Mouse (Mus musculus) MEL (cell line): ENCODE measurements around the gene Fkbp4. TPM values are rescaled to one million over a fixed set of nuclear protein-coding genes. Genes with fewer than 3 reads are reported as not detected.

ENCODE experiments used
- DNase-seq: peaks from one replicate; pipeline ENCODE4 v3.0.0; 2011; ENCODE audit warnings: low read depth, low spot score
- H3K27ac ChIP-seq: 2 replicates; pipeline ENCODE4 v1.5.1; 2012; ENCODE audit warnings: low read depth, mild to moderate bottlenecking, control low read depth, low read length, moderate library complexity; ENCODE audit not compliant: control insufficient read depth
- H3K27me3 ChIP-seq, 2 experiments: fragments of 150-350 bp in 1 of 2; sonication (generic) in 1 of 2; 2 replicates each; pipeline ENCODE4 v1.6.1; 2012; ENCODE audit warnings: low read length in 2 of 2, mild to moderate bottlenecking in 2 of 2, improper control_type of control experiment in 1 of 2, moderate library complexity in 1 of 2; ENCODE audit not compliant: insufficient read depth in 2 of 2, control insufficient read depth in 1 of 2
- H3K36me3 ChIP-seq, 2 experiments: 2 replicates each; pipeline ENCODE4 v1.6.1; 2012 to 2014; ENCODE audit warnings: low read length in 2 of 2, improper control_type of control experiment in 1 of 2, inconsistent platforms in 1 of 2, mild to moderate bottlenecking in 1 of 2; ENCODE audit not compliant: insufficient read depth in 2 of 2, control insufficient read depth in 1 of 2
- H3K4me1 ChIP-seq, 2 experiments: fragments of 150-350 bp in 1 of 2; sonication (generic) in 1 of 2; 2 replicates each; pipeline ENCODE4 v1.6.1; 2012; ENCODE audit warnings: low read length in 2 of 2, improper control_type of control experiment in 1 of 2, mild to moderate bottlenecking in 1 of 2; ENCODE audit not compliant: insufficient read depth in 2 of 2, control insufficient read depth in 1 of 2
- H3K4me3 ChIP-seq, 2 experiments: fragments of 150-350 bp in 1 of 2; sonication (generic) in 1 of 2; 2 replicates each; pipeline ENCODE4 v1.5.1; 2012; ENCODE audit warnings: low read depth in 2 of 2, low read length in 2 of 2, mild to moderate bottlenecking in 2 of 2, moderate library complexity in 2 of 2, control low read depth in 1 of 2, improper control_type of control experiment in 1 of 2; ENCODE audit not compliant: control insufficient read depth in 1 of 2, insufficient read depth in 1 of 2
- H3K79me2 ChIP-seq: 2 replicates; pipeline ENCODE4 v1.6.1; 2012; ENCODE audit warnings: mild to moderate bottlenecking, low read length, moderate library complexity; ENCODE audit not compliant: control insufficient read depth, poor library complexity, insufficient read depth
- H3K9ac ChIP-seq: 2 replicates; pipeline ENCODE4 v1.6.1; 2012; ENCODE audit warnings: low read depth, mild to moderate bottlenecking, control low read depth, low read length, moderate library complexity; ENCODE audit not compliant: control insufficient read depth, poor library complexity, severe bottlenecking
- H3K9me3 ChIP-seq: fragments of 150-350 bp; sonication (generic); replicated peaks from 2 replicates; pipeline ENCODE4 v1.6.1; 2012; ENCODE audit warnings: mild to moderate bottlenecking, low read length, improper control_type of control experiment, moderate library complexity; ENCODE audit not compliant: insufficient read depth
- BHLHE40 ChIP-seq: IDR thresholded peaks from 2 replicates; pipeline ENCODE4 v1.6.1; 2012; ENCODE audit warnings: low read depth, mild to moderate bottlenecking, inconsistent platforms, low read length, improper control_type of control experiment, borderline replicate concordance
- CHD2 ChIP-seq: IDR thresholded peaks from 2 replicates; pipeline ENCODE4 v1.6.1; 2011; ENCODE audit warnings: low read length, improper control_type of control experiment
- CTCF ChIP-seq, 3 experiments: IDR thresholded peaks in 2 of 3; conservative IDR thresholded peaks in 1 of 3; 2 replicates each; pipeline ENCODE4 v1.5.1; 2011 to 2012; ENCODE audit warnings: low read length in 3 of 3, low read depth in 2 of 3, mild to moderate bottlenecking in 2 of 3, improper control_type of control experiment in 1 of 3, inconsistent platforms in 1 of 3, mixed read lengths in 1 of 3, moderate library complexity in 1 of 3; ENCODE audit not compliant: control insufficient read depth in 1 of 3, insufficient read depth in 1 of 3, poor library complexity in 1 of 3, severe bottlenecking in 1 of 3
- E2F4 ChIP-seq: IDR thresholded peaks from 2 replicates; pipeline ENCODE4 v1.6.1; 2011; ENCODE audit warnings: low read depth, low read length, improper control_type of control experiment, borderline replicate concordance
- ETS1 ChIP-seq: IDR thresholded peaks from 2 replicates; pipeline ENCODE4 v1.6.1; 2012; ENCODE audit warnings: low read depth, mild to moderate bottlenecking, inconsistent platforms, low read length, improper control_type of control experiment, moderate library complexity
- HCFC1 ChIP-seq: IDR thresholded peaks from 2 replicates; pipeline ENCODE4 v1.6.1; 2012; ENCODE audit warnings: low read depth, mild to moderate bottlenecking, inconsistent platforms, low read length, improper control_type of control experiment, moderate library complexity
- MAFK ChIP-seq: IDR thresholded peaks from 2 replicates; pipeline ENCODE4 v1.6.1; 2011; ENCODE audit warnings: low read depth, mild to moderate bottlenecking, low read length, improper control_type of control experiment, borderline replicate concordance
- MAZ ChIP-seq: IDR thresholded peaks from 2 replicates; pipeline ENCODE4 v1.6.1; 2012; ENCODE audit warnings: low read depth, mild to moderate bottlenecking, inconsistent platforms, low read length, improper control_type of control experiment
- MYB ChIP-seq: IDR thresholded peaks from 2 replicates; pipeline ENCODE4 v1.6.1; 2011; ENCODE audit warnings: mild to moderate bottlenecking, low read depth, low read length, improper control_type of control experiment
- NELFE ChIP-seq: IDR thresholded peaks from 2 replicates; pipeline ENCODE4 v1.6.1; 2011; ENCODE audit warnings: low read depth, low read length, improper control_type of control experiment
- NRF1 ChIP-seq: IDR thresholded peaks from 2 replicates; pipeline ENCODE4 v1.6.1; 2014; ENCODE audit warnings: low read depth, mild to moderate bottlenecking, inconsistent platforms, low read length, improper control_type of control experiment, moderate library complexity; ENCODE audit not compliant: poor library complexity, insufficient read depth, severe bottlenecking
- POLR2AphosphoS5 ChIP-seq: IDR thresholded peaks from 2 replicates; pipeline ENCODE4 v1.6.1; 2012; ENCODE audit warnings: low read depth, borderline replicate concordance, mild to moderate bottlenecking, inconsistent platforms, low read length, moderate library complexity, mixed read lengths
- RCOR1 ChIP-seq: IDR thresholded peaks from 2 replicates; pipeline ENCODE4 v1.6.1; 2012; ENCODE audit warnings: low read depth, mild to moderate bottlenecking, inconsistent platforms, low read length, improper control_type of control experiment
- TAL1 ChIP-seq: IDR thresholded peaks from 2 replicates; pipeline ENCODE4 v1.6.1; 2012; ENCODE audit warnings: mild to moderate bottlenecking, inconsistent platforms, low read length, moderate library complexity, mixed read lengths
- TBP ChIP-seq: IDR thresholded peaks from 2 replicates; pipeline ENCODE4 v1.8.0; 2011; ENCODE audit warnings: low read depth, low read length, improper control_type of control experiment
- TCF12 ChIP-seq: IDR thresholded peaks from 2 replicates; pipeline ENCODE4 v1.6.1; 2014; ENCODE audit warnings: low read depth, mild to moderate bottlenecking, inconsistent platforms, low read length, improper control_type of control experiment, moderate library complexity
- UBTF ChIP-seq: IDR thresholded peaks from 2 replicates; pipeline ENCODE4 v1.6.1; 2012; ENCODE audit warnings: low read depth, mild to moderate bottlenecking, inconsistent platforms, low read length, improper control_type of control experiment, moderate library complexity, borderline replicate concordance; ENCODE audit not compliant: insufficient read depth
- USF1 ChIP-seq: IDR thresholded peaks from 2 replicates; pipeline ENCODE4 v1.6.1; 2014; ENCODE audit warnings: low read depth, mild to moderate bottlenecking, inconsistent platforms, low read length, improper control_type of control experiment, moderate library complexity
- ZKSCAN1 ChIP-seq: IDR thresholded peaks from 2 replicates; pipeline ENCODE4 v1.6.1; 2012; ENCODE audit warnings: low read depth, mild to moderate bottlenecking, inconsistent platforms, low read length, improper control_type of control experiment, moderate library complexity
- ZMIZ1 ChIP-seq: IDR thresholded peaks from 2 replicates; pipeline ENCODE4 v1.6.1; 2012; ENCODE audit warnings: low read depth, mild to moderate bottlenecking, inconsistent platforms, low read length, improper control_type of control experiment, moderate library complexity
- ZNF384 ChIP-seq: IDR thresholded peaks from 2 replicates; pipeline ENCODE4 v1.6.1; 2012; ENCODE audit warnings: low read depth, mild to moderate bottlenecking, inconsistent platforms, low read length, improper control_type of control experiment
- polyA plus RNA-seq, 2 experiments: library from polyadenylated mRNA; stranded (reverse) in 1 of 2; unstranded in 1 of 2; fragments of >175 nt in 1 of 2; fragments of >200 nt in 1 of 2; gene quantifications; 2 replicates each; pipeline versions ENCODE4 v1.2.1 to v1.2.4; 2012; ENCODE audit warnings: low replicate concordance in 2 of 2, low read depth in 1 of 2; ENCODE audit not compliant: insufficient read length in 2 of 2, insufficient read depth in 1 of 2, missing spikeins in 1 of 2
- total RNA-seq: library from RNA; depleted of rRNA; stranded (reverse); fragments of 300-350 nt; gene quantifications from 2 replicates; pipeline ENCODE4 v1.2.3, GENCODE M21; 2012

Fkbp4 gene
- total and polyA plus RNA-seq, 3 experiments: 333 to 934 (median 426) TPM

- no peak for DNase-seq
- no peaks in the 10 kb centered on the region for H3K4me1 ChIP-seq
- no peaks in the 10 kb centered on the region for H3K9me3 ChIP-seq
- no peak overlapping the region for H3K9ac ChIP-seq
- no peak overlapping the region for H3K27ac ChIP-seq
- TF ChIP-seq TBP: no peak
- TF ChIP-seq POLR2AphosphoS5: no peak
- no peak for TF ChIP-seq RCOR1
- no peaks in the 10 kb centered on the region for H3K27me3 ChIP-seq
- no peaks in the 10 kb centered on the region for H3K36me3 ChIP-seq
- H3K4me3 ChIP-seq: no peak overlapping the region
- no peaks in the 10 kb centered on the region for H3K79me2 ChIP-seq
Measured at GRCm38 (mm10) chr6:128390683-128391082, 47.8 kb downstream of the Fkbp4 start.

DNA sequence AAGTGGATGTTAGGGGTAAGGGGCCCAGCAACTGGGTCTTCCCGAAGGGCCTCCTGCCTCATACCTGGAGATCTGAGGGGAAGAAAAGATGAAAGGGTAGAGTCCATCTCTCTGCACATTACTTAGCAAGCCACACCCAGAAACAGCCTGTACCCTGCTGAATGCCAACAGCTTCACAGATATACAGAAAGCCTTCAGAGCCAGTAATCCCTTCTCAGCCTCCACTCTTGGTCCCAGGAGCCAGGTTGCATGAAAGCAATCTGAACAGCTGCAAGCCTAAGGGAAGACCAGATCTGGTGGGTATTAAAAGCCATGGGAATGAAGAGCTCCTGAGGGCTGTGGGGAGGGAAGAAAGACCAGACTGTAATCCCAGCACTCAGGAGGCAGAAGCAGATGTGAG is 49.3 kb downstream of the Fkbp4 start:
- no peak overlapping the region for H3K27ac ChIP-seq
- H3K9ac ChIP-seq: no peak overlapping the region
- H3K27me3 ChIP-seq: no peaks in the 10 kb centered on the region
- H3K4me3 ChIP-seq: no peak overlapping the region
- no peak for TF ChIP-seq USF1
- no peak for TF ChIP-seq ZNF384
- no peak for TF ChIP-seq ZMIZ1
- TF ChIP-seq ETS1: no peak
- no peak for TF ChIP-seq TCF12
- no peak for TF ChIP-seq MAFK
- no peak for TF ChIP-seq TAL1
- no peak for TF ChIP-seq ZKSCAN1
- no peak for TF ChIP-seq E2F4
- no peak for TF ChIP-seq CTCF (IDR thresholded peaks at IDR 0.05 in 2 of 3, conservative IDR thresholded peaks at IDR 0.05 in 1 of 3; ENCODE audit: control insufficient read depth in 1 of 3, insufficient read depth in 1 of 3, low read depth in 2 of 3, low read length in 3 of 3, poor library complexity in 1 of 3, severe bottlenecking in 1 of 3)
- no peak for TF ChIP-seq NELFE
- TF ChIP-seq MYB: no peak
- TF ChIP-seq CHD2: no peak
- no peak for TF ChIP-seq UBTF
- no peak for TF ChIP-seq HCFC1
- no peak for TF ChIP-seq MAZ
- no peak for TF ChIP-seq BHLHE40
- TF ChIP-seq NRF1: no peak
- no peaks in the 10 kb centered on the region for H3K36me3 ChIP-seq
- no peaks in the 10 kb centered on the region for H3K4me1 ChIP-seq
- H3K9me3 ChIP-seq: no peaks in the 10 kb centered on the region
- no peak for DNase-seq
- no peaks in the 10 kb centered on the region for H3K79me2 ChIP-seq
